Mouse (Mus musculus) ES-E14 (cell line): Measurements from ENCODE around the gene Lca5l. TPM values are rescaled to one million over a fixed set of nuclear protein-coding genes. Genes with fewer than 3 reads are reported as not detected.

ENCODE experiments used
- DNase-seq: peaks from one replicate; pipeline ENCODE4 v3.0.0-alpha.2; 2013; ENCODE audit warnings: low read depth, low spot score
- H3K27ac ChIP-seq: 2 replicates; pipeline ENCODE4 v1.5.1; 2012; ENCODE audit warnings: low read depth, mild to moderate bottlenecking, low read length, moderate library complexity, mixed read lengths; ENCODE audit not compliant: poor library complexity, insufficient read depth, severe bottlenecking
- H3K36me3 ChIP-seq: 2 replicates; pipeline ENCODE4 v1.6.1; 2012; ENCODE audit warnings: mild to moderate bottlenecking, low read length, moderate library complexity, mixed read lengths; ENCODE audit not compliant: control insufficient read depth, poor library complexity, insufficient read depth, severe bottlenecking
- H3K4me1 ChIP-seq, 2 experiments: fragments of 150-350 bp in 1 of 2; sonication (generic) in 1 of 2; 2 replicates each; pipeline ENCODE4 v1.6.1; 2012; ENCODE audit warnings: low read length in 2 of 2, mild to moderate bottlenecking in 1 of 2, mixed read lengths in 1 of 2; ENCODE audit not compliant: control insufficient read depth in 2 of 2, insufficient read depth in 2 of 2, poor library complexity in 1 of 2
- H3K4me3 ChIP-seq, 2 experiments: fragments of 150-350 bp in 1 of 2; sonication (generic) in 1 of 2; 2 replicates each; pipeline ENCODE4 v1.5.1; 2012; ENCODE audit warnings: low read length in 2 of 2, low read depth in 1 of 2, mild to moderate bottlenecking in 1 of 2, mixed read lengths in 1 of 2; ENCODE audit not compliant: insufficient read depth in 1 of 2, poor library complexity in 1 of 2, severe bottlenecking in 1 of 2
- H3K9ac ChIP-seq: 2 replicates; pipeline ENCODE4 v1.6.1; 2012; ENCODE audit warnings: low read depth, mild to moderate bottlenecking, low read length, mixed read lengths; ENCODE audit not compliant: poor library complexity, insufficient read depth, severe bottlenecking
- H3K9me3 ChIP-seq: fragments of 150-350 bp; sonication (generic); 2 replicates; pipeline ENCODE4 v1.6.1; 2012; ENCODE audit warnings: low read depth, mild to moderate bottlenecking, low read length; ENCODE audit not compliant: control insufficient read depth, insufficient read depth
- CHD2 ChIP-seq: IDR thresholded peaks from 2 replicates; pipeline ENCODE4 v1.6.1; 2014; ENCODE audit warnings: mild to moderate bottlenecking, low read depth, low read length, inconsistent platforms
- HCFC1 ChIP-seq: IDR thresholded peaks from 2 replicates; pipeline ENCODE4 v1.6.1; 2012; ENCODE audit warnings: low read length, inconsistent platforms, borderline replicate concordance; ENCODE audit not compliant: insufficient read depth
- MAFK ChIP-seq: IDR thresholded peaks from 2 replicates; pipeline ENCODE4 v1.6.1; 2014; ENCODE audit warnings: mild to moderate bottlenecking, low read depth, low read length, inconsistent platforms; ENCODE audit not compliant: insufficient read depth
- ZC3H11A ChIP-seq: IDR thresholded peaks from 2 replicates; pipeline ENCODE4 v1.6.1; 2012; ENCODE audit warnings: low read depth, mild to moderate bottlenecking, inconsistent platforms, low read length, borderline replicate concordance
- ZNF384 ChIP-seq: IDR thresholded peaks from 2 replicates; pipeline ENCODE4 v1.6.1; 2012; ENCODE audit warnings: low read depth, low read length, inconsistent platforms
- in situ Hi-C, 2 experiments: fragments of 600-800 bp; cut with MboI; formaldehyde crosslinking; loops; one replicate each; pipeline ENCODE4 v1.15.1; 2025; ENCODE audit warnings: low sequenced_read_pairs in 2 of 2, inconsistent platforms in 1 of 2; ENCODE audit not compliant: unreplicated experiment in 2 of 2
- total RNA-seq: library from RNA; depleted of rRNA; stranded (reverse); fragments of 300-350 nt; gene quantifications from 2 replicates; pipeline ENCODE4 v1.2.3, GENCODE M21; 2012

Gene Lca5l
- total RNA-seq, 1 experiment, result 0.58 TPM

DNA sequence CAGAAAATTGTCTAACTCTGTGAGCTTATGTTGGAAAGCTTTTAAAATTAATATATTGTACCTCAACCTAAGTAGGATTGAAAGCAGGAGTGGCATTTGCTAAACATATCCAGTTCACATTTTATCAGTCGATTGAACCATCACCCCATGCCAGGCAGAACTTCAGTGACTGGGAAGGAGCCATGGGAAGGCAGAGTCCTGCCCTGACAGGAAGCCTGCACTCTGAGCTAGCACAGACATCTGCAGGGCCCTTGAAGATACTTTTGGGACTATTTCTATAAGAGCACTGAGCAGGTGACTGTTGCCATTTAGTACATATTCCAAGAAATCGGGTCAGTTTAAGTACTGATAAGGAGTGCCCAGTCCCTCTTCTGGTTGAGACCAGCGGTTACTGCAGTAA lies 29.9 kb upstream of the Lca5l start:
- H3K4me3 ChIP-seq, result no peak overlapping the region
- no peak for DNase-seq
- in situ Hi-C loops, result loop anchor here in 1 of 2 experiments (10.0 kb wide), 1 partner anchor 123 kb away; no protein-coding TSS in a partner anchor

DNA sequence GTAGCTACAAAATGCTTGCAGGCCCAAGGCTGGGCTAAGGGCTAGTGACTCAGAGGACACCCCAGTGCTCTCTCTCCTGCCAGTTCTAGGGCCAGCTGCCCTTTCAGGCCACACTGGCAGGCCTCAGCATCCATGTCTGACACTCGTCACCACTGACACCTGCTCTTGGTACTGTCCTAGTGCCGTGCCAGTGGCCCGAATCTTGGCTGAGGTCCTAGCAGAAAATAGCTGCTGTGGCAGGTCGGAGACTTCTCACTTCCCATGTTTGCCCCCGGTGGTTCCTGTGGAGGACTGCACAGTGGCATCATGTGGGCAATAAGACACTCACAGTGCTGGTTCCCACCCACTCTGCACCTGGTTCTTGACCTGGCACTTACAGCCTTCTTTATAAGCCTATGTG lies 29.4 kb upstream of the Lca5l start:
- no peak overlapping the region for H3K27ac ChIP-seq
- no peak for DNase-seq
- TF ChIP-seq MAFK (no peak), HCFC1 (no peak), ZC3H11A (no peak), ZNF384 (no peak), CHD2 (no peak)
- H3K9ac ChIP-seq, result no peak overlapping the region
- H3K9me3 ChIP-seq, result no peaks in the 10 kb centered on the region
- no peak overlapping the region for H3K4me3 ChIP-seq
- in situ Hi-C loops, result loop anchor here in 1 of 2 experiments (10.0 kb wide), 1 partner anchor 123 kb away; no protein-coding TSS in a partner anchor
- H3K36me3 ChIP-seq, result no peaks in the 10 kb centered on the region
- H3K4me1 ChIP-seq, result no peaks in the 10 kb centered on the region

More for the DNA sequence above, 29.9 kb upstream of the Lca5l start:
- Histone ChIP-seq H3K36me3 (no peaks in the 10 kb centered on the region), H3K27ac (no peak overlapping the region), H3K9ac (no peak overlapping the region), H3K4me1 (no peaks in the 10 kb centered on the region), H3K9me3 (no peaks in the 10 kb centered on the region)
- no peak for TF ChIP-seq CHD2
- TF ChIP-seq MAFK, result no peak
- no peak for TF ChIP-seq ZC3H11A
- TF ChIP-seq HCFC1, result no peak
- TF ChIP-seq ZNF384, result no peak

DNA sequence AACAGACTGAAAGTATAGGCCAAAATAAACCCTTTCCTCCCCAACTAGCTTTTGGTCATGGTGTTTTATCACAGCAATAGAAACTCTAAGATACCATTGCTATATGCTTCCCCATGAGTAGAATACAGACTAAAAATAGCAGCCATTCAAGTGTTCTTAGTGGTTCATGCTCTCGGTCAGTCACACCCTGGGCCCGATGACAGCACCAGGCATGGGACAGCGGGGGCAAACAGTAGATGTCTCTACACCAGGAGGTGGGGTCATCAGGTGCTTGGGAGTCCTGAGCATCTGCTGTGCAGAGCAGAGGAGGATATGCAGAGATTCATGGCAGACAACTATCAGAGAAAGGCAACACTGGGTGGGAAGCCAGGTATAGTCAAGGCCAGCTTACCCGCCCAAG lies 21.0 kb upstream of the Lca5l start:
- in situ Hi-C loops, result no loop called here
- H3K9me3 ChIP-seq, result no peaks in the 10 kb centered on the region
- no peak overlapping the region for H3K9ac ChIP-seq
- no peaks in the 10 kb centered on the region for H3K4me1 ChIP-seq
- DNase-seq, result no peak
- no peaks in the 10 kb centered on the region for H3K36me3 ChIP-seq
- no peak overlapping the region for H3K27ac ChIP-seq
- no peak overlapping the region for H3K4me3 ChIP-seq
- TF ChIP-seq CHD2 (no peak), ZNF384 (no peak), HCFC1 (no peak), MAFK (no peak), ZC3H11A (no peak)

DNA sequence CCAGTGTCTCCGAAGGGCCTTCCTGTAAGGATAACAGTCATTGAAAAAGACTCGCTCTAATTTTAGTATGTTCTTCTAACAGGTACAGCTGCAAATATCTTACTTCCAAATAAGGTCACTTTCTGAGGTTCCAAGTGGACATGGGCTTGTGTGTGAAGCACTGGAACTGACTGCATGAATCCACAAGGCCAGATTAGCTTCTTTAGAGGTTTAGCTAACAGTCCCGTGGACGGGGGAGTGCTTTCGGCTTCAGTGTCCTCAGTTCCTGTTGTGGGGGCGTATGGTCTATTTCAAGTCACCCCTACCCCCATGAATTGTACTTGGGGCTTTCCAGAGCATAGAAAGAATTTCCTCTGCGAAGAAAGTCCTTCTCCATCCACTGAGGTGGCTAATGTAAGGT lies 18.8 kb upstream of the Lca5l start:
- no peak overlapping the region for H3K4me3 ChIP-seq
- in situ Hi-C loops, result no loop called here
- H3K9ac ChIP-seq, result no peak overlapping the region
- H3K4me1 ChIP-seq, result no peaks in the 10 kb centered on the region
- TF ChIP-seq CHD2 (no peak), MAFK (no peak), HCFC1 (no peak), ZC3H11A (no peak), ZNF384 (no peak)
- no peak for DNase-seq
- no peaks in the 10 kb centered on the region for H3K9me3 ChIP-seq
- H3K36me3 ChIP-seq, result no peaks in the 10 kb centered on the region
- H3K27ac ChIP-seq, result no peak overlapping the region

DNA sequence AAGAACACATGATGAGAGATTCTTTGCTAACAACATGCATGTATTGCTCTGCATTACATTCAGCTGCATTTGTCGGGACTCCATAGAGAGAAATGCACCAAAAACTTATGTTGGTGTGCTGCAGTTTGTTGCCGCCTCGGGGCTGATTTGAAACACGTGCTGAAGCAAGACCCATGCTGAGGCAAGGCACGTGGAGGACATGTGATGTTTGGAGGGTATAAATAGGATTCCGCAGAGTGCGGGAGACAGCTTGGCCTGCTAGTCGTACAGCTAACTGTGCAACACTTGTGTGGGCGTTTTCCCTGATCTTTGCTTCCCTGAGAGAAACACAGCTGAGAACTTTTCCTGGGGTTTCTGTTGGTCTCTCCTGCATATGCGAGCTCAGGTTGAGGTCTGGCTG lies 17.7 kb upstream of the Lca5l start:
- no peaks in the 10 kb centered on the region for H3K9me3 ChIP-seq
- TF ChIP-seq HCFC1 (no peak), CHD2 (no peak), ZC3H11A (no peak), MAFK (no peak), ZNF384 (no peak)
- no peak overlapping the region for H3K4me3 ChIP-seq
- no peak overlapping the region for H3K9ac ChIP-seq
- no peak overlapping the region for H3K27ac ChIP-seq
- no peaks in the 10 kb centered on the region for H3K36me3 ChIP-seq
- no peaks in the 10 kb centered on the region for H3K4me1 ChIP-seq
- in situ Hi-C loops, result no loop called here
- DNase-seq, result no peak
